Mouse (Mus musculus) heart, postnatal 0 days (tissue): ENCODE data around the gene Nolc1.

Experiments used
- CTCF ChIP-seq: IDR thresholded peaks from 2 replicates; pipeline ENCODE4 v1.5.1; 2016; ENCODE audit warnings: antibody characterized with exemption, control low read depth, low read depth
- EP300 ChIP-seq: IDR thresholded peaks from 2 replicates; pipeline ENCODE4 v1.6.1; 2016; ENCODE audit warnings: antibody characterized with exemption, low read depth

DNA sequence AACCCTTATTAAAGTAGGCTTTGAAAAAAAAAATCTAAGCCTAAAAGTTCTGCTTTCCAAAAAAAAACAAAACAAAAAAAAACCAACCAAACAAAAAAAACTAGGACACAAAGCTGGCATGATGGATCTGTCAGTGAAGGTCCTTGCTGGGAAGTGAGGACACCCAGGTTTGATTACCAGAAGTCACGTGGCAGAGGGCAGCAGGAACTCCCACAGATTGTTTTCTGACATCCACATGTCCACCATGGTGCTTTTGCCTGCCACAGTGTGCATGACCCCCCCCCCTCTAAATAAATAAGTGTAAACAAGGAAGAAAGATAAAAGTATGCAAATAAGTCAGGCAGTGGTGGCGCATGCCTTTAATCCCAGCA is 28.5 kb downstream of the Nolc1 start:
- no peak for TF ChIP-seq CTCF
- TF ChIP-seq EP300, result no peak
